Mouse (Mus musculus) small intestine, adult 2 months (tissue): Measurements from ENCODE around the gene Fam222b. TPM values are rescaled to one million over a fixed set of nuclear protein-coding genes. Genes with fewer than 3 reads are reported as not detected.

Source experiments
- H3K27ac ChIP-seq: fragments of 200-500 bp; 2 replicates; pipeline ENCODE4 v1.5.1; 2012; ENCODE audit warnings: low read depth, low read length, control low read depth, inconsistent platforms; ENCODE audit not compliant: insufficient read depth
- H3K27me3 ChIP-seq: fragments of 200-500 bp; 2 replicates; pipeline ENCODE4 v1.6.1; 2012; ENCODE audit warnings: mild to moderate bottlenecking, moderate library complexity, low read length, inconsistent platforms; ENCODE audit not compliant: control insufficient read depth, insufficient read depth
- H3K36me3 ChIP-seq: fragments of 200-500 bp; 2 replicates; pipeline ENCODE4 v1.6.1; 2012; ENCODE audit warnings: mild to moderate bottlenecking, low read length, control low read depth, inconsistent platforms; ENCODE audit not compliant: control insufficient read depth, insufficient read depth
- H3K4me1 ChIP-seq: fragments of 200-500 bp; 2 replicates; pipeline ENCODE4 v1.6.1; 2012; ENCODE audit warnings: low read length, inconsistent platforms, mixed read lengths; ENCODE audit not compliant: control insufficient read depth, insufficient read depth, insufficient read length
- H3K4me3 ChIP-seq: fragments of 200-500 bp; 2 replicates; pipeline ENCODE4 v1.5.1; 2012; ENCODE audit warnings: low read depth, mild to moderate bottlenecking, control low read depth, inconsistent platforms, low read length, moderate library complexity
- CTCF ChIP-seq: fragments of 200-500 bp; IDR thresholded peaks from 2 replicates; pipeline ENCODE4 v1.5.1; 2012; ENCODE audit warnings: low read depth, mild to moderate bottlenecking, control low read depth, inconsistent platforms, low read length, moderate library complexity, mixed read lengths; ENCODE audit not compliant: insufficient replicate concordance, insufficient read length; ENCODE audit errors: extremely low read depth
- POLR2A ChIP-seq: fragments of 200-500 bp; IDR thresholded peaks from 2 replicates; pipeline ENCODE4 v1.6.1; 2012; ENCODE audit warnings: low read depth, mild to moderate bottlenecking, control low read depth, inconsistent platforms, low read length, moderate library complexity
- WGBS: fragments of 180-500 bp; shearing (Covaris S2); methylation state at CpG from one replicate; pipeline ENCODE4 v1.1.7; 2018; 5-methylcytosine and 5-hydroxymethylcytosine counted together
- polyA plus RNA-seq: library from polyadenylated mRNA; depleted of rRNA; stranded (reverse); fragments of >200 nt; gene quantifications from 2 replicates; pipeline ENCODE4 v1.2.3, GENCODE M21; 2012

Gene Fam222b
- polyA plus RNA-seq, 1 experiment, result 29.2 TPM

DNA sequence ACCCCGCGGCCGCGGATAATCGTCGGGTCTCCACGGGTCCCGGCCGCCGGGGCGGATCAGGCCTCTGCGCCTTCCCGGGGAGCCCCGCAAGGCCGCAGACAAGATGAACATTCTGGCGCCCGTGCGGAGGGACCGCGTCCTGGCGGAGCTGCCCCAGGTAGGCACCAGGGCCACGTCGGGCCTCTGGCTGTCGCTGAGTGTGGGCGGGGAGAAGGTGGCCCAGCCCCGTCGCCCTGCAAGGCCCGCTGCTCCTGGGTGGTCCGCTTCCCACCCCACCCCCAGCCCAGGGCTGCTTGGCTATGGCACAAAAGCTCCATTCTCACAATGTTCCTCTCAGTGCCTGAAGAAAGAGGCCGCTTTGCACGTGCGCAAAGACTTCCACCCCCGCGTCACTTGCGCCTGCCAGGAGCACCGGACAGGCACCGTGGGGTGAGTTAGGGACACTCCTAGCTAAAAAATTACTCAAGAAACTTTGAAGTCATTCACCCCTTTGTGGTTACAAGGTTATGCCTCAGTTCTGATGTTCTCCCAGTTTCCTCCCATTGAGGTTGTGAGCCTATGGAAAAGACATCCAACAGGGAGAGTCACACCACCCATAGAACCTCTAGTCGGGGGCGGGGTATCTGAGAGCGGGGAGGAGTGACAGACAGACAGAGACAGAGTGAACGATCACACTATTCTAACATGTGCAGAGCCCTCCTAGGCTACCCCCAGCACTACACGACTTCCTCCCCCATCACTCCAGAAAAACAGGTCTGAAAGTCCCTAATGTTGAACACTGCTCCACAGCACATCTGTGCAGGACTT, 95.0 kb downstream of the Fam222b start:
- Histone ChIP-seq H3K27me3 (peaks cover 27% of the 10 kb centered on the region), H3K4me1 (peaks cover 10% of the 10 kb centered on the region), H3K27ac (no peak overlapping the region; the same call in 1 of the 2 replicates), H3K36me3 (no peaks in the 10 kb centered on the region), H3K4me3 (peak overlapping the region; percentile 57)
- WGBS, result 2% methylated on average over 42 of the region's 42 CpGs
- TF ChIP-seq POLR2A (no peak), CTCF (no peak)

DNA sequence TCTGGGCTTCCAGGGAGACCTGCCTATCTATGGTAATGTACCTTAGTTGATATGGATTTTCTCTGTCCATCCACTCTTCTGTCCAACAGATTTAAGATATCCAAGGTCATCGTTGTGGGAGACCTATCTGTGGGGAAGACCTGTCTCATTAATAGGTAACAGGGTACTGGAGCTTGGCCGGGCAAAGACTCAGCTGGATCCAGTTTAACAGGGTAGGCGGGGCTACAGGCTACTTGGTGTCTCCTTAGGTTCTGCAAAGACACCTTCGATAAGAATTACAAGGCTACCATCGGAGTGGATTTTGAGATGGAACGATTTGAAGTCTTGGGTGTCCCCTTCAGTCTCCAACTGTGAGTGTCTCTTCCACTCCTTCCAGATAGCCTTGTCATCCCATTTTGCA, 95.6 kb downstream of the Fam222b start:
- H3K27ac ChIP-seq, result no peak overlapping the region
- H3K4me1 ChIP-seq, result peaks cover 12% of the 10 kb centered on the region
- H3K27me3 ChIP-seq, result peaks cover 27% of the 10 kb centered on the region
- no peaks in the 10 kb centered on the region for H3K36me3 ChIP-seq
- 28% methylated on average over 6 of the region's 6 CpGs for WGBS
- TF ChIP-seq POLR2A (no peak), CTCF (no peak)
- H3K4me3 ChIP-seq, result no peak overlapping the region

DNA sequence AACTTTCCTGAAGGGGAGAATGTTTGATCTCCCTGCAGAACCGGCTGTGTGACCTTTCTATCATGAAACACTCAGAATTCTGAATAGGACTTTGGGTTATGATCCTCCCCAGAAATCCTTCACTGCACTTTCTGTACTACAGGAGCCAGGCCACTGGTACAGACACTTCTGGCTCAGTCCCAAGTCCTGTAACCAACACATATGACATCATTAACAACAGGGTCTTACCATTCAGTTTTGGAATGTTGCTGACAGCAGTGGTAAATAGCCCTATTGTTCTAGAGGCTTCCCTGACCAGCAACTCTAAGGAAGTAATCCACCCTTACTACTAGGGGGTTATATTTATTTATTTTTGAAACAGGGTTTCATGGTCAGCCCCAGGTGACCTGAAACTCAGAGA, 98.7 kb downstream of the Fam222b start, which contains the start of gene Proca1:
Proca1 (plus strand) TSS at position 280 of the 400 bp plus-strand sequence.
- peaks cover 25% of the 10 kb centered on the region for H3K27me3 ChIP-seq
- WGBS, result 28% methylated on average over 1 of the region's 1 CpGs
- no peaks in the 10 kb centered on the region for H3K36me3 ChIP-seq
- H3K4me1 ChIP-seq, result peaks cover 12% of the 10 kb centered on the region
- no peak for TF ChIP-seq POLR2A
- no peak for TF ChIP-seq CTCF
- no peak within 1 kb of the TSS for H3K4me3 ChIP-seq
- no peak within 1 kb of the TSS for H3K27ac ChIP-seq

DNA sequence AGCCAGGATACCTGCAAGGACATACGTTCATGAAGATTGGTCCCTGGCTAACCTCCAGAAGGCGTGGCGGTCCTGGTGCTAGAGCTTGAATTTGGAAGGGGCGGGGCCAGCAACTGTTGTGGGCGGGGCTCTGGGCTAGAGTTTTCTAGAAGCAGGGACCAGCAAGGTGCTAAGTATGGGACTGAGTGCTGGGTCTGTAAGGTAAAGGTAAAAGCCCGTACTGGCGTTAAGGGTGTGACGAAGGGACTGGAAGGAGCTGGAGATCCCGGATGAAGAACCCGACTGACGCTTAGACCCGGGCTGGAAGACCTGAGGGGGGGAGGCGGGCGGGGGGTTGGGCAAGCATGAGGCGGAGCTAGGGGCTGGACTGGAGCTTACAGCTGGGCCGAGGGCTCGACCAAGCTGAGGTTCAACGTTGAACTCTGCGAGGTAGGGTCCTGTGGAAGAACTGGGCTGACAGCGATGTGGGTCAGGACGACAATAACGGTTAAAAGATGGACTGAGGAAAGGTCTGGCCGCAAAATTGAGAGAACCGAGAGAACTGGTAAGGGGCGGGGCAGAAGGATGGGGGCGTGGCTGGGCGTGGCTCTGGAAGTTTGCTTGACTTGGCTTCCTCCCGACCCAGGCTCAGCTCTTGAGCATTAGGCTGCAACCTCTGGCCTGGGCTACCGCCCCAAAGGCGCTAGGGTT, 100.1 kb downstream of the Fam222b start:
- no peaks in the 10 kb centered on the region for H3K36me3 ChIP-seq
- H3K4me1 ChIP-seq, result peaks cover 2% of the 10 kb centered on the region; the same call in 1 of the 2 replicates
- peak overlapping the region; percentile 69 for H3K4me3 ChIP-seq
- no peak overlapping the region for H3K27ac ChIP-seq
- H3K27me3 ChIP-seq, result peaks cover 11% of the 10 kb centered on the region
- TF ChIP-seq CTCF (no peak), POLR2A (no peak)
- WGBS, result 1% methylated on average over 30 of the region's 30 CpGs

DNA sequence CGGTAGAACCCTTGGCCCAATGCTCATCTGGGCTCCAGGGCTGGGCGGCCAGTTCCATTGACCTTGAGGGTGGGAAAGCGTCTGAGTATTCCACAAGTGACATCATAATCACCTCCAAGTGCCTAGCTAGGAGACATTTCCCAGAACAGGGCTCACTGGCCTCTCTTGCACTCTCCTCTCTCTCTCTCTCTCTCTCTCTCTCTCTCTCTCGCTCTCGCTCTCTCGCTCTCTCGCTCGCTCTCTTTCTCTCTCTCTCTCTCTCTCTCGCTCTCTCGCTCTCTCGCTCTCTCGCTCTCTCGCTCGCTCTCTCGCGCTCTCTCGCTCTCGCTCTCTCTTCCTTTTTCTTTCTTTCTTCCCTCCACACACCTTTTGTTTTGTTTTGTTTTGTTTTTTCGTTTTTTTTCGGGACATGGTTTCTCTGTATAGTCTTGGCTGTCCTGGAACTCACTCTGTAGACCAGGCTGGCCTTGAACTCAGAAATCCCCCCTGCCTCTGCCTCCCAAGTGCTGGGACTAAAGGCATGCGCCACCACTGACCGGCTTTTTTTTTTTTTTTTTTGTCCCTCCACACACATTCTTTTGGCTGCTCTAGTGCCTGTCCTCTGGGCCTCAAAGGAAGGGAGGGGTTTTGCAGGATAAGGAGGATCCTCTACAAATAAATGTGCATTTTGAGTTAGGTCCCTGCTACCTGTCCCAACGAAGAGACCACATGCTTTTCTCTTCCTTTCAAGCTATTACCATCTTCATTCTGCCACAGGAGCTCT, 100.8 kb downstream of the Fam222b start:
- TF ChIP-seq POLR2A, result no peak
- TF ChIP-seq CTCF, result no peak
- no peak overlapping the region for H3K27ac ChIP-seq
- H3K4me1 ChIP-seq, result peaks cover 2% of the 10 kb centered on the region; the same call in 1 of the 2 replicates
- peaks cover 3% of the 10 kb centered on the region; the same call in 1 of the 2 replicates for H3K27me3 ChIP-seq
- H3K4me3 ChIP-seq, result peak overlapping the region; percentile 69
- 64% methylated on average over 23 of the region's 23 CpGs for WGBS
- H3K36me3 ChIP-seq, result no peaks in the 10 kb centered on the region

DNA sequence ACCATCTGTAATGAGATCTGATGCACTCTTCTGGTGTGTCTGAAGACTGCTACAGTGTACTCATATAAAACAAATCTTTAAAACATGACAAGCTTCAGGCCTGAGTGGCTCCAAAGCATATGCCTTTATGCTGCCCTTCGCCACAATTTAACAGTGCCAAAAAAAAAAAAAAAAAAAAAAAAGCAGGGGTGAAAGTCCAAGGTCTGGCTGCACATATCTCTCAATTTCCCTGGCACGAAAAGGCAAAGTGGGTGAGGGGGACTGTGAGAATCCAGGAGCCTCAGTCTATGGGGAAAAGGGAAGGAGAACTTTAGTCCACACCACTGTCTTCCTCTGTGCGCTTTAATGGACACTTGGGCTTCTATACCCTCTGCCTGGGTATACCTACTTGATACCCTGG, 107.9 kb downstream of the Fam222b start:
- no peak overlapping the region for H3K27ac ChIP-seq
- H3K4me3 ChIP-seq, result no peak overlapping the region
- H3K27me3 ChIP-seq, result no peaks in the 10 kb centered on the region
- peaks cover 2% of the 10 kb centered on the region; the same call in 1 of the 2 replicates for H3K4me1 ChIP-seq
- no peak for TF ChIP-seq POLR2A
- TF ChIP-seq CTCF, result no peak
- WGBS, result 29% methylated on average over 3 of the region's 3 CpGs
- peaks cover 23% of the 10 kb centered on the region for H3K36me3 ChIP-seq
